9 mouse cellular contexts compared by ENCODE assay signal in the genomic region with DNA sequence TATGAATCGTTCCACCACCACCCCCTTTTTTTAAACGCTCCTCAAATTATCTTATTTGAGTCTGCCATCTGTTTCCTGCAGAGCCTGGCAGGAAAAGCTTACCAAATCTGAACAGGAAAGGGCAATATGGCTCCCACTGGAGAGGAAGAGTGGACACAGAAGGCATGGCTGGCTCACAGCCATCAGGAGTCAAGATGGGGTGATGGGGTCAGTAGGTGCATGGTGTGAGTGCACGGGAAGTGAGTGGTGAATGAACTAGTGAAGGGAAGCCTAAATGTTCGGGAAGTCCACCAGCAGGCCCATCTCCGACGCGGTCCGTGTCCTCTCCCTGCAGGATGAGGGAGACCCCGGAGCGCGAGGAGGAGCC. TPM values are rescaled to one million over a fixed set of nuclear protein-coding genes. Genes with fewer than 3 reads are reported as not detected.
DNase-seq lines count a peak whose midpoint lies in the region; ATAC-seq and TF ChIP-seq lines count a peak whose summit lies in the region.
"Had no signal": no experiment of that assay in that cellular context is flagged by ENCODE, and none has a peak within 500 bp of the region (broad histone marks: within the 10 kb centered on the region; RNA-seq: fewer than 3 reads in every experiment).

No protein-coding gene starts in this region.

- TF ChIP-seq POLR2A in cerebellum, adult 2 months (IDR thresholded peaks at IDR 0.05; ENCODE audit: borderline replicate concordance, insufficient read depth, low read length) = no peak

- TF ChIP-seq CTCF in layer of hippocampus, adult 2 months (conservative IDR thresholded peaks at IDR 0.05) = no peak
- TF ChIP-seq CTCF in cerebellum, adult 2 months (IDR thresholded peaks at IDR 0.05; ENCODE audit: borderline replicate concordance, insufficient read depth, low read depth, low read length) = no peak

- peak overlapping the region; percentile 56 for H3K4me3 ChIP-seq in layer of hippocampus, adult 2 months
- H3K4me3 ChIP-seq in cerebellum, adult 2 months (replicated peaks; ENCODE audit: insufficient read depth, low read depth, low read length) = peak overlapping the region; percentile 54
- peak overlapping the region; percentile 67 for H3K4me3 ChIP-seq in heart, embryonic 10.5 days
- H3K4me3 ChIP-seq in kidney, embryonic 15.5 days (replicated peaks) = peak overlapping the region; percentile 57
- H3K4me3 ChIP-seq in lung, embryonic 16.5 days (ENCODE audit: low read length) = peak overlapping the region; percentile 60
- peak overlapping the region; percentile 57 for H3K4me3 ChIP-seq in stomach, embryonic 15.5 days (replicated peaks)

- no peak; the same call in 1 of the 2 replicates for ATAC-seq in kidney, embryonic 15.5 days (replicated peaks; ENCODE audit: low FRiP score)
- peak; percentile 37 for ATAC-seq in lung, embryonic 16.5 days (ENCODE audit: low read depth)
- peak; percentile 8; the same call in 1 of the 2 replicates for ATAC-seq in stomach, embryonic 15.5 days (ENCODE audit: insufficient read depth, low FRiP score, low read depth)
- ATAC-seq: Patski had no signal

- peaks cover 23% of the 10 kb centered on the region for H3K4me1 ChIP-seq in cerebellum, adult 2 months (ENCODE audit: control insufficient read depth, insufficient read depth, low read length)
- peaks cover 46% of the 10 kb centered on the region for H3K4me1 ChIP-seq in heart, embryonic 10.5 days
- peaks cover 48% of the 10 kb centered on the region for H3K4me1 ChIP-seq in kidney, embryonic 15.5 days
- H3K4me1 ChIP-seq in lung, embryonic 16.5 days (replicated peaks; ENCODE audit: control insufficient read depth, insufficient read depth, low read length) = peaks cover 29% of the 10 kb centered on the region
- peaks cover 38% of the 10 kb centered on the region for H3K4me1 ChIP-seq in stomach, embryonic 15.5 days

- H3K27me3 ChIP-seq in cerebellum, adult 2 months (ENCODE audit: control insufficient read depth, insufficient read depth, low read length) = no peaks in the 10 kb centered on the region
- H3K27me3 ChIP-seq in heart, embryonic 10.5 days (ENCODE audit: insufficient read depth, poor library complexity, severe bottlenecking) = peaks cover 30% of the 10 kb centered on the region; the same call in 1 of the 2 replicates
- H3K27me3 ChIP-seq in kidney, embryonic 15.5 days = no peaks in the 10 kb centered on the region
- no peaks in the 10 kb centered on the region for H3K27me3 ChIP-seq in lung, embryonic 16.5 days (ENCODE audit: control insufficient read depth, insufficient read depth, low read depth, low read length)
- no peaks in the 10 kb centered on the region for H3K27me3 ChIP-seq in stomach, embryonic 15.5 days (replicated peaks)
- H3K27me3 ChIP-seq: Patski had no signal

- 4% methylated on average over 11 of the region's 11 CpGs for WGBS in cerebellum, adult 2 months
- WGBS in heart, embryonic 10.5 days = 22% methylated on average over 9 of the region's 11 CpGs
- WGBS in kidney, embryonic 15.5 days = 21% methylated on average over 11 of the region's 11 CpGs
- WGBS in lung, embryonic 16.5 days = 14% methylated on average over 11 of the region's 11 CpGs
- 12% methylated on average over 11 of the region's 11 CpGs for WGBS in stomach, embryonic 15.5 days

- H3K27ac ChIP-seq in layer of hippocampus, adult 2 months = peak overlapping the region; percentile 93
- peak overlapping the region; percentile 1; the same call in 1 of the 2 replicates for H3K27ac ChIP-seq in cerebellum, adult 2 months (ENCODE audit: insufficient read depth, low read length)
- peak overlapping the region; percentile 94 for H3K27ac ChIP-seq in heart, embryonic 10.5 days
- peak overlapping the region; percentile 93 for H3K27ac ChIP-seq in kidney, embryonic 15.5 days
- H3K27ac ChIP-seq in lung, embryonic 16.5 days (ENCODE audit: low read length) = peak overlapping the region; percentile 95
- peak overlapping the region; percentile 86 for H3K27ac ChIP-seq in stomach, embryonic 15.5 days

- peaks cover 19% of the 10 kb centered on the region for H3K36me3 ChIP-seq in heart, embryonic 10.5 days
- peaks cover 14% of the 10 kb centered on the region for H3K36me3 ChIP-seq in kidney, embryonic 15.5 days
- peaks cover 7% of the 10 kb centered on the region; the same call in 1 of the 2 replicates for H3K36me3 ChIP-seq in lung, embryonic 16.5 days (ENCODE audit: control insufficient read depth, insufficient read depth, low read length)
- peaks cover 9% of the 10 kb centered on the region; the same call in 1 of the 2 replicates for H3K36me3 ChIP-seq in stomach, embryonic 15.5 days

- peak overlapping the region; percentile 87 for H3K4me2 ChIP-seq in kidney, embryonic 15.5 days
- peak overlapping the region; percentile 85 for H3K4me2 ChIP-seq in lung, embryonic 16.5 days (ENCODE audit: low read depth, low read length)
- peak overlapping the region; percentile 73 for H3K4me2 ChIP-seq in stomach, embryonic 15.5 days

- H3K9me3 ChIP-seq in heart, embryonic 10.5 days = no peaks in the 10 kb centered on the region
- H3K9me3 ChIP-seq in kidney, embryonic 15.5 days (replicated peaks) = no peaks in the 10 kb centered on the region
- H3K9me3 ChIP-seq in lung, embryonic 16.5 days (ENCODE audit: control insufficient read depth, low read length) = no peaks in the 10 kb centered on the region
- H3K9me3 ChIP-seq in stomach, embryonic 15.5 days = no peaks in the 10 kb centered on the region

- peak overlapping the region; percentile 70 for H3K9ac ChIP-seq in kidney, embryonic 15.5 days
- peak overlapping the region; percentile 74 for H3K9ac ChIP-seq in lung, embryonic 16.5 days (ENCODE audit: low read length)
- H3K9ac ChIP-seq in stomach, embryonic 15.5 days = peak overlapping the region; percentile 62

- DNase-seq in layer of hippocampus, adult 2 months (ENCODE audit: low spot score in 2 of 2) = no peak
- no peak for DNase-seq in layer of hippocampus, adult 8-10 months (ENCODE audit: low spot score in 2 of 2)
- DNase-seq in cerebellum, adult 2 months = peak; percentile 74 to 84
- DNase-seq in heart, embryonic 10.5 days (ENCODE audit: low spot score) = no peak
- DNase-seq in spleen, postnatal 14 days (ENCODE audit: low spot score in 2 of 2) = no peak

RNA-seq across cellular contexts. Expression of a gene that starts 2.1 kb away (rescaled TPM):
- 1 to 10 TPM; 2.0 to 2.8 TPM for total RNA-seq in layer of hippocampus, adult 2 months (2021)
- total RNA-seq in layer of hippocampus, adult 8-10 months (2022) = 1 to 10 TPM; 1.2 to 4.2 (median 2.5) TPM
- polyA plus RNA-seq in cerebellum, adult 2 months (2012; rRNA removed) = 1.1 and 1.4 TPM in 2 replicates
- 0.52 and 1.1 TPM in 2 replicates for polyA plus RNA-seq in heart, embryonic 10.5 days (2016; fragmentation: Nextera tagmentation; extraction: Ambion mirVana)
- 0.67 and 1.2 TPM in 2 replicates for polyA plus RNA-seq in kidney, embryonic 15.5 days (2015; fragmentation: Nextera tagmentation; extraction: Ambion mirVana)
- 0.24 and 0.30 TPM in 2 replicates for polyA plus RNA-seq in lung, embryonic 16.5 days (2015; fragmentation: Nextera tagmentation; extraction: Ambion mirVana)
- 0.58 and 0.78 TPM in 2 replicates for polyA plus RNA-seq in stomach, embryonic 15.5 days (2015; fragmentation: Nextera tagmentation; extraction: Ambion mirVana)

RNA-seq across cellular contexts. Expression of a gene that starts 15.6 kb away (rescaled TPM):
- total RNA-seq in layer of hippocampus, adult 2 months (2021) = 100 to 1,000 TPM; 278 to 289 TPM
- 100 to 1,000 TPM; 222 to 342 (median 280) TPM for total RNA-seq in layer of hippocampus, adult 8-10 months (2022)
- 391 and 434 TPM in 2 replicates for polyA plus RNA-seq in cerebellum, adult 2 months (2012; rRNA removed)
- polyA plus RNA-seq in heart, embryonic 10.5 days (2016; fragmentation: Nextera tagmentation; extraction: Ambion mirVana) = 517 and 596 TPM in 2 replicates
- polyA plus RNA-seq in kidney, embryonic 15.5 days (2015; fragmentation: Nextera tagmentation; extraction: Ambion mirVana) = 765 and 856 TPM in 2 replicates
- 818 and 826 TPM in 2 replicates for polyA plus RNA-seq in lung, embryonic 16.5 days (2015; fragmentation: Nextera tagmentation; extraction: Ambion mirVana)
- polyA plus RNA-seq in stomach, embryonic 15.5 days (2015; fragmentation: Nextera tagmentation; extraction: Ambion mirVana) = 765 and 776 TPM in 2 replicates

Comparison
In these comparisons a context has a peak if more than half of its experiments do, and no peak if none do; other contexts are left out.
1. DNase-seq: peak in cerebellum, adult 2 months (2 of 2); none in layer of hippocampus, adult 2 months (0 of 2), layer of hippocampus, adult 8-10 months (0 of 2), heart, embryonic 10.5 days (single experiment) and spleen, postnatal 14 days (0 of 2).
2. H3K27ac ChIP-seq: peak in every context shown above with its lines; median percentile 95 in lung, embryonic 16.5 days; 94 in heart, embryonic 10.5 days; 93 in layer of hippocampus, adult 2 months; 93 in kidney, embryonic 15.5 days; 86 in stomach, embryonic 15.5 days; 1 in cerebellum, adult 2 months.
3. Peak in every context shown above with its lines, with median percentiles within 50 percentile points of each other: H3K4me3 ChIP-seq, H3K4me2 ChIP-seq and H3K9ac ChIP-seq.